Mouse (Mus musculus): ENCODE measurements around the gene Efcc1. TPM values are rescaled to one million over a fixed set of nuclear protein-coding genes. Genes with fewer than 3 reads are reported as not detected.
A peak's percentile ranks its signal among the peaks of the same experiment; 100 is the strongest.

The Efcc1 gene
- polyA plus RNA-seq, 1 experiment from 2014 or later, result 0.62 TPM

GRCm38 (mm10) chr6:87786621-87787020 is 56.0 kb downstream of the Efcc1 start:
- Histone ChIP-seq H3K4me3 (no peak overlapping the region), H3K36me3 (peaks cover 7% of the 10 kb centered on the region), H3K4me2 (replicated peaks) (no peak overlapping the region), H3K4me1 (peaks cover 11% of the 10 kb centered on the region), H3K27ac (no peak overlapping the region), H3K9me3 (no peaks in the 10 kb centered on the region), H3K27me3 (no peaks in the 10 kb centered on the region), H3K9ac (no peak overlapping the region)
- 87% methylated on average over 5 of the region's 5 CpGs for WGBS
- no peak for ATAC-seq (ENCODE audit: low FRiP score, low read depth)

GRCm38 (mm10) chr6:87787108-87787890 is 56.6 kb downstream of the Efcc1 start:
- Histone ChIP-seq H3K27me3 (no peaks in the 10 kb centered on the region), H3K4me1 (peaks cover 11% of the 10 kb centered on the region), H3K27ac (no peak overlapping the region), H3K4me3 (no peak overlapping the region), H3K9ac (no peak overlapping the region), H3K36me3 (peaks cover 14% of the 10 kb centered on the region), H3K4me2 (replicated peaks) (no peak overlapping the region), H3K9me3 (no peaks in the 10 kb centered on the region)
- WGBS, result 81% methylated on average over 6 of the region's 6 CpGs
- no peak for ATAC-seq (ENCODE audit: low FRiP score, low read depth)

- no peak overlapping the region for H3K4me3 ChIP-seq
- peaks cover 11% of the 10 kb centered on the region for H3K4me1 ChIP-seq
- peaks cover 24% of the 10 kb centered on the region for H3K36me3 ChIP-seq
- no peak overlapping the region for H3K27ac ChIP-seq
- no peak overlapping the region for H3K4me2 ChIP-seq (replicated peaks)
- ATAC-seq (ENCODE audit: low FRiP score, low read depth), result no peak
- H3K9me3 ChIP-seq, result no peaks in the 10 kb centered on the region
- H3K9ac ChIP-seq, result no peak overlapping the region
- WGBS, result 93% methylated on average over 9 of the region's 9 CpGs
- no peaks in the 10 kb centered on the region for H3K27me3 ChIP-seq
These were observed 57.7 kb downstream of the Efcc1 start for GRCm38 (mm10) chr6:87788266-87788895.

DNA sequence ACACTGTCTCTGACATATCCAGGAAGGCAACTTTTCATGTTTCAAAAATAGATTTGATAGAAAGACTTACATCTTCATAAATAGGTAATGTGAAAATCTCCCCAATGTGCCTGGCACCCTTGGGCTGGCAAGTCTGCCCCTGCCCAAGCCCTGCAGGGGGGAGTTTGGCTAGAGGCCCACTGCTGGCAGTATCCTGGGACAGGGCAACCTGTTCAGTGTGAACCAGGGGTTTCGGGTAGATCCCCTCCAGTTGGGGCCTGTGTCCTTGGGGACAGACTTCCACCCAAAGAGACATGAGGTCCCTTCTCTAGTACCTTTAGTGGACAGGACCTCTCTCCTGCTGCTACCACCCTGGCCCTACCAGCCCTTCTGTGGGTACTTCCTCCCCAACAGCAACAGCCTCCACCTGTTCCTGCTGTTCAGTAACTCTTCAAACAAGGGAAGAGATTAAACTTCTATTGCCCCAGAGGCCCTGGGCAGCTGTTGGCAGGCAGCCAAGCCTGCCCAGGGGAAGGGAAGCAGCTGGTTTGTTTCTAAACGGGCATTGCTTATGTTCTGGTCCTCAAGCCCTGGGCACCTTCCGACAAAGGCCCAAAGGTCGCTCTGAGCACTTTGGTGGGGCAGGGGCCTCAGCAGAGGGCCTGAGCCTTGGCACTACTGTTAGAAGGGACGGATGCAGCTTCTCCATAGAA is 58.4 kb downstream of the Efcc1 start:
- 46% methylated on average over 5 of the region's 5 CpGs for WGBS
- Histone ChIP-seq H3K4me3 (no peak overlapping the region), H3K27ac (no peak overlapping the region; the same call in 1 of the 2 replicates), H3K27me3 (no peaks in the 10 kb centered on the region), H3K9me3 (no peaks in the 10 kb centered on the region), H3K9ac (peak overlapping the region; percentile 50; the same call in 1 of the 2 replicates), H3K4me1 (peaks cover 11% of the 10 kb centered on the region), H3K4me2 (replicated peaks) (no peak overlapping the region), H3K36me3 (peaks cover 28% of the 10 kb centered on the region)
- ATAC-seq (ENCODE audit: low FRiP score, low read depth), result no peak

DNA sequence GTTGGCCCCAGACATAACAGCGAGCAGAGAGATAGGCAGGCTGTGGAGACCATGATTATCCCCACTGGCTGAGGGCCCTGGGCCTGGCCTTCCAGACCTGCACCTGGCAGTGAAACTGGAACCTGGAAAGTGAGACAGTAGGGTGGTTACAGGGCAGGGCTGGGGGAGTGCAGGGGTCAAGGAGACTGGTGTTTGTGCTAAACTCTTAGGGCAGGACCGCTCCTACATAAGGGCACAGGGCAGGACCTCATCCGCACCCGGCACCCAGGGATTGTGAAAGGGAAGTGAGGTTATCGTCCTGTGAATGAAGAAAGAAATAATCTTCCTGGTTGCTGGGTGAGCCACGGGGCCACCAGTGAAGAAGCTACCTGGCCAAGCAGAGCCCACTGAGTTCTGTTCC is 59.1 kb downstream of the Efcc1 start:
- H3K27me3 ChIP-seq, result no peaks in the 10 kb centered on the region
- WGBS, result 93% methylated on average over 6 of the region's 6 CpGs
- H3K36me3 ChIP-seq, result peaks cover 28% of the 10 kb centered on the region
- ATAC-seq (ENCODE audit: low FRiP score, low read depth), result no peak
- no peak overlapping the region; the same call in 1 of the 2 replicates for H3K27ac ChIP-seq
- no peak overlapping the region for H3K4me3 ChIP-seq
- peaks cover 11% of the 10 kb centered on the region for H3K4me1 ChIP-seq
- H3K9me3 ChIP-seq, result no peaks in the 10 kb centered on the region
- no peak overlapping the region for H3K4me2 ChIP-seq (replicated peaks)
- peak overlapping the region; percentile 50 for H3K9ac ChIP-seq

- Histone ChIP-seq H3K9me3 (no peaks in the 10 kb centered on the region), H3K4me2 (replicated peaks) (no peak overlapping the region), H3K27me3 (no peaks in the 10 kb centered on the region), H3K27ac (no peak overlapping the region), H3K36me3 (peaks cover 28% of the 10 kb centered on the region), H3K4me3 (no peak overlapping the region), H3K9ac (no peak overlapping the region), H3K4me1 (peaks cover 11% of the 10 kb centered on the region)
- 65% methylated on average over 7 of the region's 7 CpGs for WGBS
- no peak for ATAC-seq (ENCODE audit: low FRiP score, low read depth)
These were observed 60.3 kb downstream of the Efcc1 start for GRCm38 (mm10) chr6:87790779-87791480.

DNA sequence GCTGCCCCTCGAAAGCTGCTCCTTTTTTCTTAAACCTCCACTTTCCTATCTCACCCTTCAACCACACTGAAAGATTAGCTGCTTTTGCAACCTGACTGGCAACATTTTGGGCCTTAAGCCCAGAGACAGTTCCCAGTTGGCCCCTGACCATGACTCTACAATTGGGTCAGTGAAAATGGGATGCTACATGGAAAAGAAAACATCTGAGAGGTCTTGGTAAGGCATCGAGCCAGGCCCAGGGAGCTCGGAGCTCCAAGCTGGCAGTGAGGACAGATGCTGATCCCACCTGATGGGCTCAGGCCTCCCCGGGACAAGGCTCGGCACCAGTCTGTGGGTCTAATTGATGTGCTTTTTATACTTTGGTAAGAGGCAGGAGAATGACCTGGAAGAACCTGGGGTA is 61.2 kb downstream of the Efcc1 start:
- H3K9me3 ChIP-seq, result no peaks in the 10 kb centered on the region
- H3K27ac ChIP-seq, result no peak overlapping the region
- no peaks in the 10 kb centered on the region for H3K27me3 ChIP-seq
- no peak overlapping the region for H3K9ac ChIP-seq
- H3K4me1 ChIP-seq, result peaks cover 11% of the 10 kb centered on the region
- WGBS, result 95% methylated on average over 5 of the region's 5 CpGs
- peaks cover 28% of the 10 kb centered on the region for H3K36me3 ChIP-seq
- no peak for ATAC-seq (ENCODE audit: low FRiP score, low read depth)
- no peak overlapping the region for H3K4me3 ChIP-seq
- H3K4me2 ChIP-seq (replicated peaks), result no peak overlapping the region

DNA sequence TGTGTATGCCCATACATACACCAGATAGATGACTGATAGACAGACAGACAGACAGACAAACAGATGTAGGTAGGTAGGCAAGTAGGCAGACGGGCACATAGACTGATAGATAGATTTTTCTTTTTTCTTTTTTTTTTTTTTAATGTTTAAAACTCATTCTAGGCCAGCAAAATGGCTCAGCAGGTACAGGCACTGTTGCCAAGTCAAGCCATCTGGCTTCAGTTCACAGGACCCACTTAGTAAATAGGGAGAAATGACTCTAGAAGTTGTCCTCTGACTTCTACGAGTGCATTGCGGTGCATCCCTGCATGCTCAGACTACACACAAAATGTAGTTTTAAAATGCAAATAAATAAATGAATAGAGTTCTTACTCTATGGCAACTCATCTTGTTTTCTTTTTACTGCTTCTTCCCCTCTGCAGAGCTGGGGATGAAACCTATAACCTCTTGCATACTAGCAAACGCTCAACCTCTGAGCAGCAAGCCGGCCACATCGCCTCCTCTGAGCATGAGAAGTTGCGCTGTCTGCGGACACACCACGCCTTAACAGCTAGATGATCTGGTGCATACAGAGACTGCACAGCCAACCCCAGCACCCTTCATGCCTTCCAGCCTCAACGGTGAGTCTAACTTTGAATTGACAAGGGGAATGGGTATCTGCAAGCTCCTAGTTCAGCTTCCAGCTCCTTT is 63.3 kb downstream of the Efcc1 start:
- H3K4me3 ChIP-seq, result no peak overlapping the region
- no peak overlapping the region for H3K9ac ChIP-seq
- H3K27ac ChIP-seq, result no peak overlapping the region
- WGBS, result 94% methylated on average over 10 of the region's 10 CpGs
- H3K4me2 ChIP-seq (replicated peaks), result no peak overlapping the region
- H3K4me1 ChIP-seq, result peaks cover 18% of the 10 kb centered on the region
- H3K27me3 ChIP-seq, result no peaks in the 10 kb centered on the region
- peaks cover 32% of the 10 kb centered on the region for H3K36me3 ChIP-seq
- no peaks in the 10 kb centered on the region for H3K9me3 ChIP-seq
- no peak for ATAC-seq (ENCODE audit: low FRiP score, low read depth)

DNA sequence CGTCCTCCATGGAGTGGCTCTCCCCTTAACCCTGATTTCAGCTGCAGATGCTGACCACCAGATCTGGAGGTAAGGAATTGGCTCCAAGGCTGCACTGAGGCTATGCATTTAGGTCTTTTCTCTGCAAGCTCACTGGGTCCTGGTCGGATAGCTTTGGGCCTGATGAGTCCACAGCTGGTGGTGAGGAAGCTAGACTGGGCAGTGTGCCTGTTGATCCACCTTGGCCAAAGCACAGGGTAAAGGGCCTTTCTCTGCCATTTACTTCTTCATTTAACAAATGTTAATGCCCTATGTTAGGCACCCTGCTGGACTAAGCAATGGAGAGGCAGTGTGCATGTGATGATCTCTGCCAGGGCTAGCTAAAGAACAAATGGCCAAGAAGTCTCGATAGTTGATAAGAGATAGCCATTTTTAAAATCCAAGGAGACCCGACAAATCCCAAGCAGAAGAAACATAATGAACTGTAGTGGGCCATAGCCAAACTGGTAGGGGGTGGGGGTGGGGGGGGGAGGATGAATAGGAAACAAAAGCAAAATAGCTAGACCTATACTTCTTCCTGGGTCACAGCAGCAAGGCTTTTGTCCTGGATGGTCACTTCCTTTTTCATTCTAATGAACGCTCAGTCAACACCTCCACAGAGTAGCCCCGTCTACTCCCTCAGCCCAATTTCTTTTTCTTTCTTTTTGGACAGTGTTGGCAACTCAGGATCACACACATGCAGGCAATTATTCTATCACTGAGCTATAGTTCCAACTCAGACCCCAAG is 64.9 kb downstream of the Efcc1 start:
- Histone ChIP-seq H3K36me3 (peaks cover 34% of the 10 kb centered on the region), H3K27me3 (no peaks in the 10 kb centered on the region), H3K4me3 (no peak overlapping the region), H3K27ac (no peak overlapping the region), H3K4me2 (replicated peaks) (no peak overlapping the region), H3K4me1 (peaks cover 9% of the 10 kb centered on the region), H3K9me3 (no peaks in the 10 kb centered on the region), H3K9ac (no peak overlapping the region)
- WGBS, result 78% methylated on average over 6 of the region's 6 CpGs
- no peak for ATAC-seq (ENCODE audit: low FRiP score, low read depth)

- no peak for ATAC-seq (ENCODE audit: low FRiP score, low read depth)
- Histone ChIP-seq H3K4me2 (replicated peaks) (no peak overlapping the region), H3K9me3 (no peaks in the 10 kb centered on the region), H3K4me1 (peaks cover 9% of the 10 kb centered on the region), H3K4me3 (no peak overlapping the region), H3K27me3 (no peaks in the 10 kb centered on the region), H3K36me3 (peaks cover 29% of the 10 kb centered on the region), H3K9ac (no peak overlapping the region), H3K27ac (no peak overlapping the region)
- 89% methylated on average over 6 of the region's 6 CpGs for WGBS
These were observed 65.7 kb downstream of the Efcc1 start for GRCm38 (mm10) chr6:87796251-87796880.

GRCm38 (mm10) chr6:87797321-87797720 is 66.7 kb downstream of the Efcc1 start:
- peaks cover 9% of the 10 kb centered on the region for H3K4me1 ChIP-seq
- 11% methylated on average over 2 of the region's 2 CpGs for WGBS
- H3K4me2 ChIP-seq (replicated peaks), result no peak overlapping the region
- H3K27me3 ChIP-seq, result no peaks in the 10 kb centered on the region
- no peak for ATAC-seq (ENCODE audit: low FRiP score, low read depth)
- no peak overlapping the region for H3K9ac ChIP-seq
- peaks cover 20% of the 10 kb centered on the region for H3K36me3 ChIP-seq
- H3K4me3 ChIP-seq, result no peak overlapping the region
- H3K9me3 ChIP-seq, result no peaks in the 10 kb centered on the region
- H3K27ac ChIP-seq, result no peak overlapping the region

All from limb, embryonic 13.5 days (tissue).